Mouse (Mus musculus): ENCODE data around the gene Ctps.

- no peak for TF ChIP-seq CTCF (IDR thresholded peaks at IDR 0.05; ENCODE audit: low read depth)
- no peak for TF ChIP-seq EP300 (IDR thresholded peaks at IDR 0.05; ENCODE audit: low read depth)
These were observed 42.4 kb upstream of the Ctps start for GRCm38 (mm10) chr4:120612304-120613080.
